Mouse (Mus musculus) mouse embryonic stem cell (cell line): Measurements from ENCODE around the gene Ptpn1.

Experiments used
- in situ Hi-C, 2 experiments: fragments of 300-500 bp; cut with MboI; formaldehyde crosslinking; loops; 1 replicate in 1 of 2; 3 replicates in 1 of 2; pipeline ENCODE4 v1.14.3; 2019 to 2020; ENCODE audit warnings: low sequenced_read_pairs in 2 of 2, low pct_unique_long_range_greater_than_20kb in 1 of 2, mixed read lengths in 1 of 2; ENCODE audit not compliant: unreplicated experiment in 1 of 2

Ptpn1 gene

GRCm38 (mm10) chr2:168023763-168024402 lies 92.0 kb downstream of the Ptpn1 start:
- in situ Hi-C loops = no loop called here

GRCm38 (mm10) chr2:168025174-168025573 lies 93.3 kb downstream of the Ptpn1 start:
- in situ Hi-C loops = no loop called here

- in situ Hi-C loops = no loop called here
Measured at GRCm38 (mm10) chr2:168025882-168026281, 94.0 kb downstream of the Ptpn1 start.

GRCm38 (mm10) chr2:168026467-168026866 lies 94.6 kb downstream of the Ptpn1 start:
- in situ Hi-C loops = no loop called here

- in situ Hi-C loops = no loop called here
Measured at GRCm38 (mm10) chr2:168028376-168028775, 96.5 kb downstream of the Ptpn1 start.
